Mouse (Mus musculus): ENCODE data around the gene Farsa.

Gene Farsa

DNA sequence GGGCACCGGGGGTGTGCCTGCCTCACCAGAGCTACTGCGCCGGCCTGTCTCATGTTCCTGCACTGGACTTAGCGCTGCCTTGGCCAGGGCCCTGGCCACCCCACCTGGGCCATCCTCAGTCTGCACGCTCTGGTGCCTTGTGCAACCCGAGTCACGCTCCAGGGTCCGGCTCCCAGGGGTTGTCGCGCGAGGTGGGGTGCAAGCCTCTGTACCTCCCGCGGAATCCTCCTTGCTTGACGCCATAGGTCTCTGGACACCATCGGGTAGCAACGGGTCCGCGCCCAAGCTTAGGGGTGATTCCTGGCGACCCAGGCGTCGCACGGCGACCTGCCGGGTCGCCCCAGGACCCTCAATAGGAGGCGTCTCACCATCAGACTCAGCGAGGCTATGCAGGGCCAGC is 55.6 kb downstream of the Farsa start:
- peak; percentile 56 for DNase-seq

DNA sequence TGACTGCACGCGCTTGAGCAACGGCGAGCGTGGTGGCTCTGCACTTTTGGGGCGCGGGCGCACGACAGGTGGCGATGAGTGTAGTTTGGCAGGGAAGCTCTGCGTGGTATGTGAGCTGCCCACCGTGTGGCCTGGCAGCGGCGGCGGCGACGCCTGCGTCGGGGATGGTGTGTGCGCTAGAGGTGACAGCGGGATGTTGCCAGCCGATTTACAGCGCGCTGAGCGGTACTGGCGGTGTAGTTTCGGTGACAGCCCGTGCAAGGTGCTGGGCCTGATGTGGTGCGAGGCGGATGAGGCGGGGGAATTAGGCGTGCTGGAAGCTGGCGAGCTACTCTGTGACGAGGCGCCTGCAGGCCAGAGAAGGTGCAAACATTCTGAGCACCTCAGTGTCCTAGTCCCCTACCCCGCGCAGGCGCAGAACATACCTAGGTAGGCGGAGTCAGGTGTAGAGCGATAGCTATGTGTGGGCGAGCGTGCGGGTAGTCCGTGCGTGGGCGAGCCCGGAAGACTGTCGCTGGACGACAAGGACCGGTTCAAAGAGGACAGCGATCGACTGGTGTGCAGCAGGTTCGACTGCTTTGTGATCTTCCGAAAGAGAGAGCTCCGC is 56.2 kb downstream of the Farsa start:
- DNase-seq: peak; percentile 93

DNA sequence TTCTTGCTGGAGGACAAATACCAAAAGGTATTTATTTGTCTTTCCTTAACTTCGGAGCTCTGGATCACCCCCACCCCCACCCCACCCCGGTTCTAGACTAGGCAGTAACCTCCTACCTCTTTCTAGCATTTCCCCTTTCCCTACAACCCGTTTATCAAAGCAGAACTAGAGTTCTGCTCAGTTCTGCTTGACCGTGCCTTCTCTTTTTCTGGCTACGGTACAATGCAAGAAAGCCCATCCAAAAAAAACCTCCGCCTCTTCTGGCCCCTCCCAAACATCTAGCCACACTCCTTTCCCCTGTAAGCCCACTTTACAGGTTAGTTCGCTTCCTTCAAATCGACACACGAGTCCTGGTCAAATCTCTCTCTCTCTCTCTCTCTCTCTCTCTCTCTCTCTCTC is 56.7 kb downstream of the Farsa start:
- DNase-seq: no peak

DNA sequence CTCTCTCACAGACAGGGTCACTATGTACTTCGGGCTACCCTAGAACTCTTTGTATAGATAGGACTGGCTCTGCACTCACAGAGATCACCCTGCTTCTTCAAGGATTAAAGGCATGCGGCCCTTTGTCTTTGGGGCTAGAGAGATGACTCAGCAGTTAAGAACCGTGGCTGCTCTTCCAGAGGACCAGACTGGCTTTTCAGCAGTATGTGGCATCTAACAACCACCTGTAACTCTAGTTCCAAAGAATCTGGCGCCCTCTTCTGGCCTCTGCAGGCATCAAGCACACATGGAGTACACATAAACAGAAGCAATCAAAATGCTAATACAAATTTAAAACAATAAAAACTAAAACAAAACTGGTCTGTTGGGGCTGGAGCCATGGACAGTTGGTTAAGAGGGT is 57.2 kb downstream of the Farsa start:
- DNase-seq: no peak

DNA sequence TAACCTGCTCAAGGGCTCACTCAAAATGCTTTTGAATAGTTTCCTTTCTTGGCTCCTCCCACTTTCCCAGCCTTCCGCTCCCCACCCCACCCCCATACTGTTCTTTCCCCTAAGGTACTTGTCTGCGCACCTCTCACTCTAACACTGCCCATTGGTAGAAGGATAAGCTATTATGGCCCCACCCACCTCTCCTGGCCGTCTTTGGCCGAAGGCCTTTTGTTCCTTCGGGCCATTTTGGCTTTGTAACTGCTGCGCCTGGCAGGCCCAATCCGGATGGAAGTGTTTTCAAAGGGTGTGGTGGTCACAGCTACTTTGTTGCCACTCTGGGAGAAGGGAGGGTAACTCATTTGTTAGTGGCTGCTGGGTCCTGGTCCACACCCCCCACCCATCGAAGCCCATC is 58.5 kb downstream of the Farsa start:
- no peak for DNase-seq

DNA sequence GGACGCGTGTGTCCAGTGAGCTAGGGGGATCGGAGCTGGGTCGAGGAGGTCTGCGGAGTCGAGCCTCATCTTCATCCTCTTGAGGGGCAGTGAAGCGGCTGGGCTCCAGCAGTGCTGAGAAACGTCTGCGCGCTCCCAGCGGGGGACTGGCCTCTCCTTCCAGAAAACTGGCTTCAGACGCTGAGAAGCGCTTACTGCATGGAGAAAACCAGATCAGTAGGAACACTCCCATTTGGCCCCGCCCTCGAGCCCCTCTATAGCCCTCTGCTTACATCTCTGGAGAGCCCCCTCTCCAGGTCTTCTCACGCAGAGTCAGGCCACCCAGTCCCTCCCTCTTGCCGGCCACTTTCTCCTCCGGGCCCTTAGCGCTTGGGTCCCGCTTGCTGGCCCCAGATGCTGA is 61.0 kb downstream of the Farsa start:
- DNase-seq: no peak

DNA sequence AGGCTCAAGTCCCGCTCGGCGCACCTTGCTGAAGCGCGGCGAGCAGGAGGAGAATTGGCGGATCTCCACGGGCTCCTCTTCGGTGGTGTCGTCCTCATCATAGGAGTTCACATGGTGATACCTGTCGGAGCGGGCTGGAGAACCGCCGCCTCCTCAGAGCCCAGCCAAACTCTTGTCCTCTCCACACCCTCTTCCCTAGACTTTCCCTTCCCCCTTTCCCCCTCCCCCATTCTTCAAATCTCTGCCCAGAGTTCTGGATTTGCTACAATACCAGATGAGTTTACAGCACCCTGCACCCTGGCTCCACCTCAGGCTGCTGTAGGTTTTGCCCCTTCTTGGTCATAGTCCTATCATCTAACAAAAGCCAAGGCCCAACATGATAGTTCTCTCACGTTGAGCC is 61.9 kb downstream of the Farsa start:
- DNase-seq: no peak

Measured in cerebellum, adult 9-11 months (tissue).